ENCODE assay signal across 8 mouse cellular contexts in genomic region chr4:134253722-134254324, GRCm38 (mm10). TPM values are rescaled to one million over a fixed set of nuclear protein-coding genes. Genes with fewer than 3 reads are reported as not detected.
A peak's percentile ranks its signal among the peaks of the same experiment; 100 is the strongest.
DNase-seq lines count a peak whose midpoint lies in the region; ATAC-seq and TF ChIP-seq lines count a peak whose summit lies in the region.
"Had no signal": no experiment of that assay in that cellular context is flagged by ENCODE, and none has a peak within 500 bp of the region (broad histone marks: within the 10 kb centered on the region; RNA-seq: fewer than 3 reads in every experiment).

Gene Grrp1, minus strand, starts transcription at chr4:134254106.

- H3K9me3 ChIP-seq in embryonic facial prominence, embryonic 15.5 days (replicated peaks), result no peaks in the 10 kb centered on the region
- H3K9me3 ChIP-seq in hindbrain, embryonic 16.5 days (ENCODE audit: control insufficient read depth, low read length), result no peaks in the 10 kb centered on the region
- no peaks in the 10 kb centered on the region for H3K9me3 ChIP-seq in lung, postnatal 0 days (ENCODE audit: low read length)

- DNase-seq in embryo, embryonic 10 days (ENCODE audit: low spot score), result peak; percentile 75
- peak; percentile 45 for DNase-seq in lung, postnatal 0 days (ENCODE audit: low spot score)
- no peak for DNase-seq in spleen, adult 18-20 months
- no peak for DNase-seq in gastrocnemius, adult 8-10 months (ENCODE audit: low spot score in 2 of 2)
- DNase-seq in cerebellum, adult 9-11 months, result no peak

- peak within 1 kb of the TSS; percentile 33 for H3K4me2 ChIP-seq in embryonic facial prominence, embryonic 15.5 days (replicated peaks)
- H3K4me2 ChIP-seq in hindbrain, embryonic 16.5 days (ENCODE audit: low read length), result peak within 1 kb of the TSS; percentile 11; the same call in 1 of the 2 replicates
- peak within 1 kb of the TSS; percentile 84 for H3K4me2 ChIP-seq in lung, postnatal 0 days (replicated peaks; ENCODE audit: low read depth, low read length)

- no peak for TF ChIP-seq CTCF in lung, postnatal 0 days (IDR thresholded peaks at IDR 0.05)

- no peaks in the 10 kb centered on the region for H3K36me3 ChIP-seq in embryonic facial prominence, embryonic 15.5 days
- H3K36me3 ChIP-seq in hindbrain, embryonic 16.5 days (ENCODE audit: control insufficient read depth, insufficient read depth, low read length), result no peaks in the 10 kb centered on the region
- H3K36me3 ChIP-seq in lung, postnatal 0 days (ENCODE audit: insufficient read depth, low read length), result no peaks in the 10 kb centered on the region

- 3% methylated on average over 13 of the region's 13 CpGs for WGBS in embryonic facial prominence, embryonic 15.5 days
- under 1% methylated on average over 13 of the region's 13 CpGs for WGBS in hindbrain, embryonic 16.5 days
- WGBS in lung, postnatal 0 days, result 2% methylated on average over 13 of the region's 13 CpGs

- no peak within 1 kb of the TSS for H3K9ac ChIP-seq in embryonic facial prominence, embryonic 15.5 days
- H3K9ac ChIP-seq in hindbrain, embryonic 16.5 days (ENCODE audit: low read depth, low read length), result 0 out of 2 replicates have a peak within 1 kb of the TSS, but pooled peaks have one; percentile 37
- peak within 1 kb of the TSS; percentile 23; the same call in 1 of the 2 replicates for H3K9ac ChIP-seq in lung, postnatal 0 days (replicated peaks; ENCODE audit: low read depth)

- no peak for TF ChIP-seq EP300 in lung, postnatal 0 days (IDR thresholded peaks at IDR 0.05)

- ATAC-seq in embryonic facial prominence, embryonic 15.5 days (ENCODE audit: insufficient number of reproducible peaks, low FRiP score, low TSS enrichment, low read depth), result no peak
- no peak for ATAC-seq in hindbrain, embryonic 16.5 days
- peak; percentile 7; the same call in 1 of the 2 replicates for ATAC-seq in lung, postnatal 0 days

- peaks cover 66% of the 10 kb centered on the region for H3K4me1 ChIP-seq in embryonic facial prominence, embryonic 15.5 days
- H3K4me1 ChIP-seq in hindbrain, embryonic 16.5 days (ENCODE audit: control insufficient read depth, insufficient read depth, low read depth, low read length), result peaks cover 30% of the 10 kb centered on the region
- H3K4me1 ChIP-seq in lung, postnatal 0 days (ENCODE audit: insufficient read depth, low read depth, low read length), result peaks cover 20% of the 10 kb centered on the region

- peaks cover 76% of the 10 kb centered on the region for H3K27me3 ChIP-seq in embryonic facial prominence, embryonic 15.5 days
- H3K27me3 ChIP-seq in hindbrain, embryonic 16.5 days (replicated peaks; ENCODE audit: control insufficient read depth, insufficient read depth, low read length), result peaks cover 23% of the 10 kb centered on the region
- peaks cover 24% of the 10 kb centered on the region for H3K27me3 ChIP-seq in lung, postnatal 0 days (replicated peaks; ENCODE audit: insufficient read depth, low read length)

- peak within 1 kb of the TSS; percentile 48 for H3K4me3 ChIP-seq in embryonic facial prominence, embryonic 15.5 days (replicated peaks)
- H3K4me3 ChIP-seq in hindbrain, embryonic 16.5 days (ENCODE audit: low read length), result peak within 1 kb of the TSS; percentile 62
- peak within 1 kb of the TSS; percentile 43 for H3K4me3 ChIP-seq in lung, postnatal 0 days (ENCODE audit: low read depth, low read length)
- H3K4me3 ChIP-seq: megakaryocyte, embryonic 14.5 days had no signal

- peak within 1 kb of the TSS; percentile 51; the same call in 1 of the 2 replicates for H3K27ac ChIP-seq in embryonic facial prominence, embryonic 15.5 days (replicated peaks)
- 0 out of 2 replicates have a peak within 1 kb of the TSS, but pooled peaks have one; percentile 20 for H3K27ac ChIP-seq in hindbrain, embryonic 16.5 days (ENCODE audit: low read depth, low read length)
- peak within 1 kb of the TSS; percentile 60 for H3K27ac ChIP-seq in lung, postnatal 0 days (ENCODE audit: low read length)

RNA-seq across cellular contexts. Expression of gene Grrp1, which starts in this region (rescaled TPM):
- polyA plus RNA-seq in embryonic facial prominence, embryonic 15.5 days (2015; fragmentation: Nextera tagmentation; extraction: Ambion mirVana), result 6.7 and 6.8 TPM in 2 replicates
- 15.7 and 16.9 TPM in 2 replicates for polyA plus RNA-seq in hindbrain, embryonic 16.5 days (2015; fragmentation: Nextera tagmentation; extraction: Ambion mirVana)
- 23.6 and 24.5 TPM in 2 replicates for polyA plus RNA-seq in lung, postnatal 0 days (2015; fragmentation: Nextera tagmentation; extraction: Ambion mirVana)
- 1 to 10 TPM; 1.7 to 2.5 (median 1.8) TPM for total RNA-seq in gastrocnemius, adult 8-10 months (2022)

Comparison
In these comparisons a context has a peak if more than half of its experiments do, and no peak if none do; other contexts are left out.
1. DNase-seq: peak in embryo, embryonic 10 days (single experiment) and lung, postnatal 0 days (single experiment); none in spleen, adult 18-20 months (0 of 2), gastrocnemius, adult 8-10 months (0 of 2) and cerebellum, adult 9-11 months (single experiment).
2. H3K4me2 ChIP-seq: peak in every context shown above with its lines; median percentile 84 in lung, postnatal 0 days; 33 in embryonic facial prominence, embryonic 15.5 days; 11 in hindbrain, embryonic 16.5 days.
3. Peak in every context shown above with its lines, with median percentiles within 50 percentile points of each other: H3K27ac ChIP-seq and H3K4me3 ChIP-seq.